Mouse (Mus musculus): ENCODE measurements around the gene Adamts15.

DNA sequence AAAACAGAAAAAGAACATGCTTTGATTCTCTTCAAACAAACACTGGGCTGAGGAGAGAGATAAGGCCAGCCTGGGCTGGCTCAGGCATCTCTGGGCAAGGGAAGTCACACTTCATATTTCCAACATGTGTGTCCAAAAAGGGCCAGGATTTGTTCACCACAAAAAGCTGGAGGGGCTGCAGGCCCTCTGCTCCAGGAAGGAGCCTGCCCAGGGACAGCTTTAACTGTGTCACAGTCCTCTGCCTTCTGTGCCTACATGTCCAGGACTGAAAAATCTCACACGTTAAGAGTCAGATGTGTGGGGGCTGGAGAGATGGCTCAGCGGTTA, 42.3 kb downstream of the Adamts15 start:
- no peak for TF ChIP-seq CTCF (IDR thresholded peaks at IDR 0.05; ENCODE audit: insufficient read depth, low read depth, low read length)
- no peak for TF ChIP-seq POLR2A (IDR thresholded peaks at IDR 0.05; ENCODE audit: insufficient read depth, low read depth, low read length)

All from olfactory bulb, adult 2 months (tissue).